8 mouse cellular contexts compared by ENCODE assay signal in the genomic region with DNA sequence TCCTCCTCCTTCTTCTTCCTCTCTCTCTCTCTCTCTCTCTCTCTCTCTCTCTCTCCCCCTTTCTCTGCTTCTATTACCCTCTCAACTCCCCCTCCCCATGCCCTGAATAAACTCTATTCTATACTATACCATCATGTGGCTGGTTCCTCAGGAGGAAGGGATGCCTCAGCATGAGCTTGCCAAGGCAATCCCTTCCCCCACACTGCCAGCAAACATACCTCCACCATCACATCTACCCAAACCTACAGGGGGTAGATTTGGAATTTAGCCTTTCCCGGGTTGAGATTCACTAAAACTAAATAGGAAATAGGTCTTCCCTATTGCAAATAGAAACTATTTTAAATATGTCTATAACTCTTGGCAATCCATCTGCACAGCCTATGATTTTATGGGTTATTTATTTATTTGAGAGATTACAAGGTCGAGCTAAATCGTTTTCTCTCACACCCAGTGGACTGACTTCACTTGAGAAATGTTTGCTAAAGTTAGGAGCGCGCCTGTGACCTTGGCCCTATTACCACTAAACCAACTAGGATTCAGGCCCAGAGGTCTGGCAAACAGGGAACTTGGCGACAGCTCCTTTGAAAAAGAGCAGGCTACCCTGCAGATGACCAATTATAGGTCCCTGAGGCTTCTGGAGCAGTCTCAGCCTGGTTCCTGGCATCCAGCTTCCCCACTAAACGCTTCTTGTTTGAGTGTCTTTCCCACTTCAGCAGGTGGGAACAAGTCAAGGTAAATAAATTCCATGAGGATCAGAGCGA. TPM values are rescaled to one million over a fixed set of nuclear protein-coding genes. Genes with fewer than 3 reads are reported as not detected.
A peak's percentile ranks its signal among the peaks of the same experiment; 100 is the strongest.
DNase-seq lines count a peak whose midpoint lies in the region; ATAC-seq and TF ChIP-seq lines count a peak whose summit lies in the region.

No protein-coding gene starts in this region.

- H3K36me3 ChIP-seq in lung, postnatal 0 days (ENCODE audit: insufficient read depth, low read length): no peaks in the 10 kb centered on the region
- H3K36me3 ChIP-seq in embryonic facial prominence, embryonic 13.5 days: no peaks in the 10 kb centered on the region
- no peaks in the 10 kb centered on the region for H3K36me3 ChIP-seq in forebrain, embryonic 13.5 days (ENCODE audit: poor library complexity, severe bottlenecking)

- H3K4me2 ChIP-seq in lung, postnatal 0 days (replicated peaks; ENCODE audit: low read depth, low read length): no peak overlapping the region
- no peak overlapping the region for H3K4me2 ChIP-seq in embryonic facial prominence, embryonic 13.5 days
- no peak overlapping the region for H3K4me2 ChIP-seq in forebrain, embryonic 13.5 days

- H3K4me3 ChIP-seq in lung, postnatal 0 days (ENCODE audit: low read depth, low read length): no peak overlapping the region
- H3K4me3 ChIP-seq in embryonic facial prominence, embryonic 13.5 days: no peak overlapping the region
- no peak overlapping the region for H3K4me3 ChIP-seq in forebrain, embryonic 13.5 days

- H3K27ac ChIP-seq in lung, postnatal 0 days (ENCODE audit: low read length): peak overlapping the region; percentile 45; the same call in 1 of the 2 replicates
- 0 out of 2 replicates have a peak overlapping the region, but pooled peaks have one; percentile 39 for H3K27ac ChIP-seq in embryonic facial prominence, embryonic 13.5 days
- H3K27ac ChIP-seq in forebrain, embryonic 13.5 days: no peak overlapping the region

- H3K27me3 ChIP-seq in lung, postnatal 0 days (replicated peaks; ENCODE audit: insufficient read depth, low read length): no peaks in the 10 kb centered on the region
- no peaks in the 10 kb centered on the region for H3K27me3 ChIP-seq in embryonic facial prominence, embryonic 13.5 days
- no peaks in the 10 kb centered on the region for H3K27me3 ChIP-seq in forebrain, embryonic 13.5 days

- peaks cover 4% of the 10 kb centered on the region for H3K4me1 ChIP-seq in lung, postnatal 0 days (ENCODE audit: insufficient read depth, low read depth, low read length)
- H3K4me1 ChIP-seq in embryonic facial prominence, embryonic 13.5 days: peaks cover 8% of the 10 kb centered on the region
- no peaks in the 10 kb centered on the region for H3K4me1 ChIP-seq in forebrain, embryonic 13.5 days

- DNase-seq in lung, postnatal 0 days (ENCODE audit: low spot score): no peak
- no peak for DNase-seq in lung, postnatal 10 days
- DNase-seq in heart, postnatal 4 days: peak; percentile 74
- DNase-seq in skeletal muscle tissue, adult 2 months (ENCODE audit: low read depth, low spot score): peak; percentile 72
- DNase-seq in cerebellum, adult 9-11 months: no peak

- 24% methylated on average over 8 of the region's 8 CpGs for WGBS in lung, postnatal 0 days
- 38% methylated on average over 8 of the region's 8 CpGs for WGBS in embryonic facial prominence, embryonic 13.5 days
- WGBS in forebrain, embryonic 13.5 days: 53% methylated on average over 8 of the region's 8 CpGs

- no peaks in the 10 kb centered on the region for H3K9me3 ChIP-seq in lung, postnatal 0 days (ENCODE audit: low read length)
- no peaks in the 10 kb centered on the region for H3K9me3 ChIP-seq in embryonic facial prominence, embryonic 13.5 days
- no peaks in the 10 kb centered on the region for H3K9me3 ChIP-seq in forebrain, embryonic 13.5 days (replicated peaks)

- no peak overlapping the region for H3K9ac ChIP-seq in lung, postnatal 0 days (replicated peaks; ENCODE audit: low read depth)
- no peak overlapping the region for H3K9ac ChIP-seq in embryonic facial prominence, embryonic 13.5 days
- H3K9ac ChIP-seq in forebrain, embryonic 13.5 days: no peak overlapping the region

- TF ChIP-seq CTCF in lung, postnatal 0 days (IDR thresholded peaks at IDR 0.05): no peak

- no peak for ATAC-seq in lung, postnatal 0 days
- ATAC-seq in embryonic facial prominence, embryonic 13.5 days (ENCODE audit: insufficient number of reproducible peaks, insufficient read depth, low FRiP score, low TSS enrichment, low read depth): no peak
- ATAC-seq in megakaryocyte-erythroid progenitor cell, adult 5-6 weeks (replicated peaks; ENCODE audit: low FRiP score, low TSS enrichment, poor library complexity, severe bottlenecking): no peak
- ATAC-seq in forebrain, embryonic 13.5 days: no peak

- TF ChIP-seq EP300 in lung, postnatal 0 days (IDR thresholded peaks at IDR 0.05): no peak

RNA-seq across cellular contexts. Expression of a gene that starts 17.1 kb away (rescaled TPM):
- 51.5 and 56.0 TPM in 2 replicates for polyA plus RNA-seq in lung, postnatal 0 days (2015; fragmentation: Nextera tagmentation; extraction: Ambion mirVana)
- polyA plus RNA-seq in embryonic facial prominence, embryonic 13.5 days (2015; fragmentation: Nextera tagmentation; extraction: Ambion mirVana): 14.4 and 18.6 TPM in 2 replicates
- total RNA-seq in heart, postnatal 4 days (2021): 10 to 100 TPM; 90.7 to 95.0 TPM
- total RNA-seq in megakaryocyte-erythroid progenitor cell, adult 5-6 weeks (2014; fragmentation: Nextera tagmentation): 55.0 and 74.1 TPM in 2 replicates
- total RNA-seq in megakaryocyte-erythroid progenitor cell, adult 5-6 weeks (2017): 61.8 and 97.2 TPM in 2 replicates
- 6.5 and 7.4 TPM in 2 replicates for polyA plus RNA-seq in forebrain, embryonic 13.5 days (2015; fragmentation: Nextera tagmentation; extraction: Ambion mirVana)

Comparison
In these comparisons a context has a peak if more than half of its experiments do, and no peak if none do; other contexts are left out.
1. DNase-seq: peak in heart, postnatal 4 days (single experiment) and skeletal muscle tissue, adult 2 months (single experiment); none in lung, postnatal 0 days (single experiment), lung, postnatal 10 days (single experiment) and cerebellum, adult 9-11 months (single experiment).